Mouse (Mus musculus): Measurements from ENCODE around the gene Zcchc3.
"Not testable (repeated sequence)": the region's sequence is repeated elsewhere in the genome, so short reads cannot be mapped to it uniquely, and the experiment has no call there.

Gene Zcchc3

GRCm38 (mm10) chr2:152414591-152415165 lies at the start of gene Zcchc3:
Zcchc3 (minus strand) TSS chr2:152415027.
- DNase-seq (ENCODE audit: low spot score): peak; percentile 59

- DNase-seq (ENCODE audit: low spot score): no peak
These were observed 44.4 kb upstream of the Zcchc3 start for GRCm38 (mm10) chr2:152459241-152459640.

DNA sequence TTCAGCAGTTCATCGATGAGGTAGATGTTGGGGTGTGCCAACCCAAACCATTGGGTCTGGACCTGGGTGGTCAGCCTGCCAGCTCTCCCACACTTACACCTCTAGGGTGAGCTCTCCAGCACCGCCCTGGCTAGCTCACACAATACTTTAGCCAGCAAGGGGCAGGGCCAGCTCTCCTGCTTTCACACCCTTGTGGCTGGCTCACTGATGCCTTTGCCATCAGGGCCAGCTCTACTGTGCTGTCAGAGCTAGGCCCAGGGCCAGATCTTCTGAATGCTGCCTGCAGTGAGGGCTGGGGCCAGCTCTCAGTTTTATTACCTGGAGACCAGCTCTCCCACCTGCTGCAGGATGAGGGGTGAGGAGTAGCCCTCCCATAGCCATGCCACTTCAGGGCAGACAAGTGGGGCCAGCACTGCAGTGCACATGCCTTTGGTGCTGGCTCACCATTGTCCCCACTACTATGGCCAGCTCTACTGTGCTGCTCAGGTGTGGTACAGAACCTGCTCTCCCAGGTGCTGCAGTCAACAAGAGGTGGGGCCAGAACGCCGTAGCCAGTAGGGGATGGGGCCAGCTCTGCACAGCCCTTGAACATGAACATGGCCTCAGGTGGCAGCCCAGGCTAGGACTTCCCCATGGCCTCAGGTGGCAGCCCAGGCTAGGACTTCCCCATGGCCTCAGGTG lies 37.4 kb upstream of the Zcchc3 start:
- DNase-seq (ENCODE audit: low spot score): no peak

DNA sequence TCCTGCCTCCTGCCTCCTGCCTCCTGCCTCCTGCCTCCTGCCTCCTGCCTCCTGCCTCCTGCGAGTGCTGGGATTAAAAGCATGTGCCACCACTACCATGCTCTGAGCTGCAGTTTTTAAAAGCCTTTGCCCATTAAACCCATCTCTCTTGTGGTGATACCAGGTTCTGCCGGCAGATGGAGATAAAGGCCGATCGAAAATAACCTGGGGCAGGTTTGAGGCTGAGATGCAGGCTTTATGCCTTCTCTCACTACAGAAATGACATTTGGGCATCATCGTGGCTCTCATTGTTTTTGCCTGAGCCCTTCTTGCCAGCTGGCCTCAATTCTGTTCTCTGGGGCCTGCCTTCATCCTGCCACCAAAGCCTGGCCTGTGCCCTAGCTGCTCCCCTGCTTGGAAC lies 35.4 kb upstream of the Zcchc3 start:
- DNase-seq (ENCODE audit: low spot score): peak; percentile 63

DNA sequence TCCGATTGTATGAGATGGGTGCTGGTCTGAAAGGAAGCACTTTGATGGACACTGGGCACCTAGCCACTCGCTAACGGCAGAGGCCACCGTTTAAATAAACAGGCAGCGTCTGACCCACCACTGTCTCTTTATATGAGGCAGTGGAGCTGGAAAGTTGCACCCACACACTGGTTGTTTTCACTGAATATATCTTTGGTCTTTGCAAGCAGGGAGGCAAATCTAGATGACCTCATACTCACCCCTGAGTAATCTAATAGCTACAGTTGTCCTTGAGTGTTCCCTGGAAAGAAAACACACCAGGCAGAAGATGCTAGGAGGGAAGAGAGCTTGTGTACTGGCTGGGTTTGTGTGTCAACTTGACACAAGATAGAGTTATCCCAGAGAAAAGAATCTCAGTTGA lies 32.6 kb upstream of the Zcchc3 start:
- no peak for DNase-seq (ENCODE audit: low spot score)

DNA sequence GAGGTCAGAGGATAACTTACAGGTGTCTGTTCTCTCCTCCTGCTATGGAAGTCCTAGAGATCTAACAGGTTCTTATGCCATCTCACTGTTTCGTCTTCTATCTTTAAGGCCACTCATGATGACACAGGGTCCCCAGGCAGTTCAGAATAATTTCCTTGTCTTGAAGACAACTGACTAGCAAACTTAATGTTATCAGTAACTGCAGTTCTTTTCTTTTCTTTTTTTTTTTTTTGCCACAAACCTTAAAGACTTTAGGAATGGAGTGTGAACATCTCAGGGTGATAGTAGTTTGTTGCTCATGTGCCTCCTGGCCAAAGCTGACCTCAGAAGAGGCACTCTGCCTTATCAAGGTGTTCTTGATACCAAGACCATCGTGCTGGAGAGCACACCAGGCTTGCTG lies 31.8 kb upstream of the Zcchc3 start:
- DNase-seq (ENCODE audit: low spot score): no peak

DNA sequence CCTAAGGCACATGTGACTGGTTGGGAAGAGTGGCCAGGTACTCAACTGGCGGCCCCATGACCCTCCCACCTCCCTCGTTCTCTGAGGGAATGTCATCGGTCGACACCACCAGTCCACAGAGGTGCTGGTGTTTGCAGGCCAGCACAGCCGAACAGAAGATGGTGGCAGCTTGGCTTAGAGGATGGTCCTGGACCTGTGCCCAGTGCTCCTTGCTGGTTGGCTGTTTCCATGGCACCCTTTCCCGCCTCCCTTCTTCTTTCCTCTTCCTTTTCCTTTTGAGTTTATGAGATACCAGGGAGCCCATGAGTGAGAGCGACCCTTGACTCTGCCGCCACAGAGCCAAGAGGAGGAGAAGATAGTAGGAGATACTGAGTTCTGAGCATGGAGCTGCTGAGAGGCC lies 28.5 kb upstream of the Zcchc3 start:
- DNase-seq (ENCODE audit: low spot score): no peak

- no peak for DNase-seq (ENCODE audit: low spot score)
These were observed 27.5 kb upstream of the Zcchc3 start for GRCm38 (mm10) chr2:152442322-152442721.

GRCm38 (mm10) chr2:152439833-152440232 lies 25.0 kb upstream of the Zcchc3 start:
- DNase-seq (ENCODE audit: low spot score): no peak

DNA sequence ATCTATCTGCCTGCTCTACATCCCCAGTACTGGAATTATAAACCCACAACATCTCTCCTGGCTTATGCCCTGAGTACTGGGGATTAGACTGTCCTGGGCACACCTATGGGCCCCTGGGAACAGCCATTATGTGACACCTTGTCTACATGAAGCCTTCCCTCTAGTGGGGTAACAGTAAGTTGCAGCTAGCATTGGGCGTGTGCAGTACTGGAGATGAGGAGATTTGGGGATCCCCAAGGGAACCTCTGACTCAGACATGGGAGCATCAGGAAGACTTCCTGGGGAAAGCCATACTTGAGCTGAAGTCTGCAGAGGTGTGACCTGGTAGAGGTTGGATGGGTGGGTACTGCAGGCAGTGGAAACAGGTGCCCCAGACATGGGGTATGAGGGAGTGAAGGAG lies 24.1 kb upstream of the Zcchc3 start:
- DNase-seq (ENCODE audit: low spot score): no peak

GRCm38 (mm10) chr2:152436983-152437860 lies 22.4 kb upstream of the Zcchc3 start:
- DNase-seq (ENCODE audit: low spot score): peak; percentile 66

GRCm38 (mm10) chr2:152436405-152436901 lies 21.6 kb upstream of the Zcchc3 start:
- no peak for DNase-seq (ENCODE audit: low spot score)

DNA sequence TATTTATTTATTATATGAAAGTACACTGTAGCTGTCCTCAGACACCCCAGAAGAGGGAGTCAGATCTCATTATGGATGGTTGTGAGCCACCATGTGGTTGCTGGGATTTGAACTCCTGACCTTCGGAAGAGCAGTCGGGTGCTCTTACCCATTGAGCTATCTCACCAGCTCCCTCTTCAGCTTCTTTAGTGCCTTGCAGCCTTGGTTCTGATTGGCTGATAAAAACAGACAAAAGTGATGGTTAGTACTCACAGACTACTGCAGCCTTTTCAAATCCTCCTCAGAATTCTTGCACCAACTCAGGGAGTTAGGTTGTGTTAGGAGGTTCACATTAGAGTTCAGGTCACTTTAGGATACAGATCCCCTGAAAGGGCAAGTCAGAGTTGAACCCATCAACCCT lies 13.7 kb upstream of the Zcchc3 start:
- not testable (repeated sequence) for DNase-seq (ENCODE audit: low spot score)

GRCm38 (mm10) chr2:152427493-152427892 lies 12.7 kb upstream of the Zcchc3 start:
- no peak for DNase-seq (ENCODE audit: low spot score)

GRCm38 (mm10) chr2:152415786-152416185 lies 959 bp upstream of the Zcchc3 start:
- no peak for DNase-seq (ENCODE audit: low spot score)

DNA sequence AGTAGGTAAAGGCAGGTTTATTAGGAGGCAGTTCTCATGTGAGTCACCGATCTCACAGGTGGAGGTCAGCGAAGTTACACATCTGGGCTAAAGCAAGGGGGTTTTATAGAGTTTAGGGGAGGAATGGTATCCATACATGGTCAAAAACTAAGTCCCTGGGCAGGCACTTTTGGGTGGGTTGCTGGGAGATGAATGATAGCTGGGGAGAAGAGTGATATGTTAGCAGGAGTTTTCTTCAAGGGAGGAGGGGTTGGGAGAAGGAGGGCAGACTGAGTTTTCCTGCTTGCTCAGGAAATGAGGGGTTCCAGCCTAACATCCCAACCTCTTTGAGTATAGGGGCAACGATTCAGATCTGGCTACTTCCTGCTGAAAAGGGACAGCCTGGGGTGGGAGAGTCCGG lies 460 bp upstream of the Zcchc3 start, which contains the start of gene 6820408C15Rik:
Gene 6820408C15Rik, plus strand, starts transcription at position 301 of the 400 bp plus-strand sequence.
- DNase-seq (ENCODE audit: low spot score): no peak

GRCm38 (mm10) chr2:152413765-152414584 lies 852 bp downstream of the Zcchc3 start:
- DNase-seq (ENCODE audit: low spot score): no peak

GRCm38 (mm10) chr2:152413158-152413764 lies 1.6 kb downstream of the Zcchc3 start:
- DNase-seq (ENCODE audit: low spot score): no peak

DNA sequence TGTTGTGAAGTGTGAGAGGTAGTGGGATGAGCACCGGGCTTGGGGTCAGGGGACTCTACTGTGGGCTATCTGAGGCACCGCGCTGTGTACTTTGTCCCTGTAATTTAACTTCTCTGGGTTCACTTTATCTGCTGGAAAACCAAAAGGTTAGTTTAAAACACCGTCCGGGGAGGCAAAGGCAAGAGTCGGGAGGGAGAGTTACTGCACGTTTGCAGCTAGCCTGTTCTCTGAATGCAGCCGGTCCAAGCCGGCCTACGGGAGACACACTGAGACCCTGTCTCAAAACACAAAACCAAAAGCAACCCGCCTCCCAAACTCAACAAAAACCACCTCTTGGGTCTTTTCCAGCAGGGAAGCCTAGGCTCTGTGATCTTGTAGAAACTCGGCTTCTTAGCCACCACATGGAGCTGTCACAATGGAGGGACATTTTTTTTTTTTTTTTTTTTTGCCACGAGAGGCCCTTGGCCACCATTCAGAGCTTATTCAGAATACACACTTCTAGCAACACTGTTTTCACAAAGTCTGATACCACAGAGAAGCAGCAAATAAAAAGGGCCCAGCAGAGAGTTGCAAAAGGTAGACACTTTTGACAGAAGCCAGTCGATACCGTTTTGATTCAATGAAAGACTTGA lies 2.2 kb downstream of the Zcchc3 start:
- no peak for DNase-seq (ENCODE audit: low spot score)

DNA sequence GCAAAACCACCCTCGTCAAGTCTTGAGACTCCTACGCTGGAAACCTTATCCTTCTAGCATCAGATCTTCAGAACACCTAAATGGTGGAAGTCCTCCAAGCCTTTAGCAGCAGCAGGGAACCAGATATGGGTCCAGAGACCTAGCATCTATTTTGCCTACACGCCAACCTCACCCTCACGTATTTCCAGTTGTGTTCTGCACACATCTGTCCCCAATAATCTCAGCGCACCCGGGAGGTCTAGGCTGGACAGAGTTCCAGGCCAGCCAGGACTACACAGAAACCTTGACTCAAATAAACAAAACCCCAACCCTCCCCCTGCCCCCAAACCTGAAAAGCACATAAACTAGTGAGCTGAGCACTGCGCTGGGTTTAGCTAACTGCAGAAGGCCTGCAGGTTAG lies 3.4 kb downstream of the Zcchc3 start:
- no peak for DNase-seq (ENCODE audit: low spot score)

- no peak for DNase-seq (ENCODE audit: low spot score)
These were observed 3.9 kb downstream of the Zcchc3 start for GRCm38 (mm10) chr2:152410971-152411371.
